Mouse (Mus musculus) stomach, postnatal 0 days (tissue): ENCODE measurements around the gene Creb5. TPM values are rescaled to one million over a fixed set of nuclear protein-coding genes. Genes with fewer than 3 reads are reported as not detected.

Experiments used
- ATAC-seq: fragments of 200-750 bp; cut with Nextera tagmentation; 2 replicates; pipeline ENCODE4 v1.8.0; 2017; ENCODE audit not compliant: low FRiP score, low TSS enrichment
- DNase-seq: peaks from one replicate; pipeline ENCODE4 v3.0.0-alpha.2; 2016; ENCODE audit warnings: low spot score
- H3K27ac ChIP-seq: fragments of 300-500 bp; sonication (generic); replicated peaks from 2 replicates; pipeline ENCODE4 v1.5.1; 2014; ENCODE audit warnings: mild to moderate bottlenecking, control low read depth
- H3K27me3 ChIP-seq: fragments of 300-500 bp; sonication (generic); 2 replicates; pipeline ENCODE4 v1.6.1; 2014; ENCODE audit warnings: low read length; ENCODE audit not compliant: control insufficient read depth, insufficient read depth
- H3K36me3 ChIP-seq: fragments of 300-500 bp; sonication (generic); 2 replicates; pipeline ENCODE4 v1.6.1; 2014; ENCODE audit warnings: low read length, mixed read lengths; ENCODE audit not compliant: control insufficient read depth, insufficient read depth
- H3K4me1 ChIP-seq: fragments of 300-500 bp; sonication (generic); replicated peaks from 2 replicates; pipeline ENCODE4 v1.6.1; 2014; ENCODE audit warnings: antibody characterized with exemption; ENCODE audit not compliant: control insufficient read depth, insufficient read depth
- H3K4me2 ChIP-seq: fragments of 300-500 bp; sonication (generic); replicated peaks from 2 replicates; pipeline ENCODE4 v1.6.1; 2014; ENCODE audit warnings: low read depth, mild to moderate bottlenecking, control low read depth, moderate library complexity
- H3K4me3 ChIP-seq: fragments of 300-500 bp; sonication (generic); 2 replicates; pipeline ENCODE4 v1.5.1; 2014; ENCODE audit warnings: low read depth, low read length, control low read depth
- H3K9ac ChIP-seq: fragments of 300-500 bp; sonication (generic); 2 replicates; pipeline ENCODE4 v1.6.1; 2014; ENCODE audit warnings: mild to moderate bottlenecking, low read length, control low read depth, mixed read lengths
- H3K9me3 ChIP-seq: fragments of 300-500 bp; sonication (generic); 2 replicates; pipeline ENCODE4 v1.6.1; 2016; ENCODE audit warnings: low read length; ENCODE audit not compliant: control insufficient read depth
- CTCF ChIP-seq: IDR thresholded peaks from 2 replicates; pipeline ENCODE4 v1.5.1; 2016; ENCODE audit warnings: antibody characterized with exemption, low read depth, mild to moderate bottlenecking, moderate library complexity
- EP300 ChIP-seq: optimal IDR thresholded peaks from 2 replicates; pipeline ENCODE3; 2016; ENCODE audit warnings: antibody characterized with exemption
- WGBS: fragments of 180-500 bp; shearing (Covaris S2); extraction: QIAGEN DNeasy Blood & Tissue Kit; methylation state at CpG from one replicate; pipeline ENCODE4 v1.1.7; 2014; 5-methylcytosine and 5-hydroxymethylcytosine counted together
- polyA plus RNA-seq: library from polyadenylated mRNA; unstranded; fragments of >200 nt; fragmentation: Nextera tagmentation; extraction: Ambion mirVana; gene quantifications from 2 replicates; pipeline ENCODE4 v1.2.1, GENCODE M21; 2015

The Creb5 gene
- polyA plus RNA-seq, 1 experiment from 2014 or later: 3.2 TPM

GRCm38 (mm10) chr6:53374315-53374941 lies 87.4 kb downstream of the Creb5 start:
- Histone ChIP-seq H3K9ac (no peak overlapping the region), H3K27me3 (no peaks in the 10 kb centered on the region), H3K4me1 (no peaks in the 10 kb centered on the region; the same call in 1 of the 2 replicates), H3K9me3 (no peaks in the 10 kb centered on the region), H3K4me2 (no peak overlapping the region), H3K27ac (no peak overlapping the region), H3K36me3 (no peaks in the 10 kb centered on the region), H3K4me3 (no peak overlapping the region)
- no peak for DNase-seq
- ATAC-seq: no peak
- no peak for TF ChIP-seq CTCF
- TF ChIP-seq EP300: no peak
- WGBS: 39% methylated on average over 3 of the region's 3 CpGs

GRCm38 (mm10) chr6:53389277-53389676 lies 102.2 kb downstream of the Creb5 start:
- DNase-seq: no peak
- Histone ChIP-seq H3K27me3 (no peaks in the 10 kb centered on the region), H3K9ac (no peak overlapping the region), H3K36me3 (no peaks in the 10 kb centered on the region), H3K9me3 (no peaks in the 10 kb centered on the region), H3K4me2 (no peak overlapping the region), H3K4me3 (no peak overlapping the region), H3K4me1 (no peaks in the 10 kb centered on the region; the same call in 1 of the 2 replicates), H3K27ac (no peak overlapping the region)
- 83% methylated on average over 5 of the region's 5 CpGs for WGBS
- TF ChIP-seq CTCF (no peak), EP300 (no peak)
- no peak for ATAC-seq

DNA sequence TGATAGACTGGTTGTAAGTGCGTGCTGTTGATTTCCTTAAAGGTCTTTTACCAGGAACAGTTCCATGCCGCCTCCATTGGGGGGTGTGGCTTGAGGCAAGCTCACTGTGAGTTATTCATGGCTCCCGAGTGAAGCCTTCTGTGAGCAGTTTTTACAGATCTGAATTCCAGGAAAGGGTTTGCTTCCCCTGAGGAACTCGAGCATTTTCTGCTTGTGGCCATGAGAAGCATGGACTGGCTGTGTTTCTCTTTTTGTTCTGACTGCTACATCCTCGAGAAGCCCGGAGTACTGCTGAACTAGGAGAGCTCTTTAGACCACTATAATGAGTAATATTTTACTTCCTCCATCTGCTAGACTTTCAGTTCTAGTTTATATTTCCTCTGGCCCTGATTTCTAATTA lies 103.3 kb downstream of the Creb5 start:
- Histone ChIP-seq H3K4me1 (no peaks in the 10 kb centered on the region; the same call in 1 of the 2 replicates), H3K27ac (0 out of 2 replicates have a peak overlapping the region, but pooled peaks have one; percentile 40)
- TF ChIP-seq EP300: no peak
- peak; percentile 44; the same call in 1 of the 2 replicates for TF ChIP-seq CTCF

DNA sequence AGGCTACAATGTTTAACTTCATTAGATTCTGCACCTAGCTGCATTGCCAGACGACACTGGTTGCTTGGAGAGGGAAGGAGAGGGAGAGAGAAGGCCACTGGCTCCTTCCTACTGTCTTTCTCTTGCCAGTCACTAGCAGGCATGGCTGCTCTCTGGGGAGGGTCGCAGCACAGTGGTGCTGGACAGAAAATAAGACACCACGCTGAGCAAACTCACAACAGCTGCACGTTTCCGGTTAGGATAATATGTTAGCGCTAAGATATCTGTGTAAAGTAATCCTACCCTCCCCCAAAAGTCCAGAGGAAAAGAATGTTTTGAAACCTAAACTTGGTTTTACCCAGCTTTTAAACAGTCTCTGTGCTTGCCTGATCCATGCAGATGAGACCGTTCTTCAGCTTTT lies 107.0 kb downstream of the Creb5 start:
- Histone ChIP-seq H3K9me3 (no peaks in the 10 kb centered on the region), H3K9ac (no peak overlapping the region), H3K36me3 (no peaks in the 10 kb centered on the region), H3K4me2 (no peak overlapping the region), H3K4me1 (0 out of 2 replicates have a peak, but pooled peaks cover 2% of the 10 kb centered on the region), H3K4me3 (no peak overlapping the region), H3K27me3 (no peaks in the 10 kb centered on the region), H3K27ac (no peak overlapping the region)
- WGBS: 18% methylated on average over 7 of the region's 7 CpGs
- DNase-seq (no peak), ATAC-seq (no peak)
- TF ChIP-seq EP300 (no peak), CTCF (no peak)

More for the DNA sequence above, 103.3 kb downstream of the Creb5 start:
- 19% methylated on average over 6 of the region's 6 CpGs for WGBS
- ATAC-seq (no peak), DNase-seq (peak; percentile 56)
- no peak overlapping the region for H3K9ac ChIP-seq
- no peaks in the 10 kb centered on the region for H3K9me3 ChIP-seq
- H3K4me3 ChIP-seq: no peak overlapping the region
- H3K4me2 ChIP-seq: no peak overlapping the region
- no peaks in the 10 kb centered on the region for H3K27me3 ChIP-seq
- no peaks in the 10 kb centered on the region for H3K36me3 ChIP-seq

- 0 out of 2 replicates have a peak, but pooled peaks cover 2% of the 10 kb centered on the region for H3K4me1 ChIP-seq
- H3K27me3 ChIP-seq: no peaks in the 10 kb centered on the region
- 62% methylated on average over 4 of the region's 4 CpGs for WGBS
- H3K36me3 ChIP-seq: no peaks in the 10 kb centered on the region
- no peak for ATAC-seq
- no peak overlapping the region for H3K27ac ChIP-seq
- H3K9me3 ChIP-seq: no peaks in the 10 kb centered on the region
- no peak for TF ChIP-seq EP300
- no peak for TF ChIP-seq CTCF
- DNase-seq: no peak
- H3K4me3 ChIP-seq: no peak overlapping the region
- no peak overlapping the region for H3K4me2 ChIP-seq
- H3K9ac ChIP-seq: no peak overlapping the region
These were observed 108.1 kb downstream of the Creb5 start for GRCm38 (mm10) chr6:53395208-53395607.

DNA sequence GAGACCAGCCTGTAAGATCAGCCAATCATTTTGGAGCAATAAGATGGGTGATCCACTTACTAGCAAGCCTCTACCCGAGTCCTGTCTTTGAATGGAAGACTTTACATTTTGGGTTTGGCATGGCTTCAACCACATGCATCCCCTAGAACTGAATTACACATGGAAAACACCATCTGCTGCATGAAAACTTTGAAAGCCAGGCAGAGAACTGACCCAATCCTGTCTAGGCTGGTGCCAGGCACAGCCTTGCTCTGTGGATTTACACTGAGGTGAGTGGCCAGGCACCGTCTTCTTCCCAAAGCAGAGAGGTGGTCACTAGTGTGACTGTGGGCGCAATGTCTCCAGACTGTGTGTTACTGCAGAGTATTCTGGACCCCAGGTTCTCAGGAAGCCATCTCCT lies 109.4 kb downstream of the Creb5 start:
- Histone ChIP-seq H3K36me3 (no peaks in the 10 kb centered on the region), H3K27ac (no peak overlapping the region), H3K4me3 (no peak overlapping the region), H3K4me2 (no peak overlapping the region), H3K9ac (no peak overlapping the region), H3K27me3 (no peaks in the 10 kb centered on the region), H3K9me3 (no peaks in the 10 kb centered on the region), H3K4me1 (0 out of 2 replicates have a peak, but pooled peaks cover 2% of the 10 kb centered on the region)
- TF ChIP-seq EP300 (no peak), CTCF (no peak)
- DNase-seq (no peak), ATAC-seq (no peak)
- WGBS: 91% methylated on average over 3 of the region's 3 CpGs
